Mouse (Mus musculus): Measurements from ENCODE around the gene Tsnax. TPM values are rescaled to one million over a fixed set of nuclear protein-coding genes. Genes with fewer than 3 reads are reported as not detected.

The Tsnax gene
- polyA plus RNA-seq, 1 experiment from 2014 or later: 201 TPM

- Histone ChIP-seq H3K27ac (replicated peaks) (no peak overlapping the region), H3K9ac (no peak overlapping the region), H3K4me2 (no peak overlapping the region), H3K4me1 (replicated peaks) (peaks cover 16% of the 10 kb centered on the region), H3K4me3 (no peak overlapping the region), H3K9me3 (no peaks in the 10 kb centered on the region), H3K27me3 (no peaks in the 10 kb centered on the region), H3K36me3 (no peaks in the 10 kb centered on the region)
- WGBS: 76% methylated on average over 7 of the region's 7 CpGs
- ATAC-seq (ENCODE audit: low FRiP score, low read depth): no peak
These were observed 56.5 kb downstream of the Tsnax start for GRCm38 (mm10) chr8:125069304-125069703.

DNA sequence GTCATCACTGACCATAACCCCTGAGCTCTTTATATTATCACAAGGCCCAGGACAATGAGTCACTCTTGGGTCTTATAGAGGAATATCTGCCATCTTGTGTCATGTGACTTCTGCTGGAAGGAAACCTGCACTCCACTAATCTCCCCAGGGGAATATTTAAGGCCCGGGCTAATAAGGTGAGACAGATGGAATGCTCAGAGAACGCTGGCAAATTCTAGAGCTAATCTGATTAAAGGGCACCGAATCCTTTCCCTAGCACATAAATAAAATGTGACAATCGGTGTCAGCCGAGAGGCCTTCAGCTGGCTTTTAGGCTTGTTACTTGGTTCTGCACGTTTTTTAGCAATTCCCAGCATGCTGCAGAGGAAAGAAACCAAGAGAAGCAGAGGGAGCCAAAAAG is 56.9 kb downstream of the Tsnax start:
- Histone ChIP-seq H3K4me1 (replicated peaks) (peaks cover 16% of the 10 kb centered on the region), H3K27ac (replicated peaks) (no peak overlapping the region), H3K9ac (no peak overlapping the region), H3K36me3 (no peaks in the 10 kb centered on the region), H3K4me3 (no peak overlapping the region), H3K9me3 (no peaks in the 10 kb centered on the region), H3K4me2 (no peak overlapping the region), H3K27me3 (no peaks in the 10 kb centered on the region)
- 58% methylated on average over 6 of the region's 6 CpGs for WGBS
- ATAC-seq (ENCODE audit: low FRiP score, low read depth): no peak

GRCm38 (mm10) chr8:125074141-125074540 is 61.3 kb downstream of the Tsnax start:
- no peak for ATAC-seq (ENCODE audit: low FRiP score, low read depth)
- Histone ChIP-seq H3K4me3 (no peak overlapping the region), H3K9me3 (no peaks in the 10 kb centered on the region), H3K36me3 (no peaks in the 10 kb centered on the region), H3K4me2 (no peak overlapping the region), H3K9ac (no peak overlapping the region), H3K27ac (replicated peaks) (no peak overlapping the region), H3K4me1 (replicated peaks) (peaks cover 11% of the 10 kb centered on the region), H3K27me3 (no peaks in the 10 kb centered on the region)
- WGBS: 94% methylated on average over 10 of the region's 10 CpGs

DNA sequence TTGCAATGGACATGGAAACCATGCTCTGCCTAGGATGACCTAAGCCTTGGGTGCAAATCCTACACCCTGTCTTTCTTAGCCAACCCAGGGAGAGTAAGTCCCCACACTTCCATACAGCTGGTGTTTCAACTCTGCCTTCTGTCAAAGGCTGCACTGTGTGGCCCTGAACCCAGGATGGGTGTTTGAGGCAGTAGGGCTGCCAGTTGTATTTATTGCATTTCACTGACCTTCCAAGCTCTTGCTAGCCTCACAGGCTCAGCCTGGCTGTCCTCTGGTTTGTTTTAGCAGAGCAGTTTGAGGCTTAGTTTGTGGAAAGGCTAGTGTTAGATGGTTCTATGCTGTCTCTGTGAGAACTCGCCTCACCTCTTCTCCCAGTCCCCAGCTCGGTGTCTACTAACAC is 61.8 kb downstream of the Tsnax start:
- Histone ChIP-seq H3K9me3 (no peaks in the 10 kb centered on the region), H3K27me3 (no peaks in the 10 kb centered on the region), H3K27ac (replicated peaks) (no peak overlapping the region), H3K36me3 (no peaks in the 10 kb centered on the region), H3K4me3 (no peak overlapping the region), H3K4me2 (no peak overlapping the region), H3K4me1 (replicated peaks) (peaks cover 11% of the 10 kb centered on the region), H3K9ac (no peak overlapping the region)
- no peak for ATAC-seq (ENCODE audit: low FRiP score, low read depth)
- WGBS: 90% methylated on average over 2 of the region's 2 CpGs

- no peaks in the 10 kb centered on the region for H3K36me3 ChIP-seq
- no peak overlapping the region for H3K9ac ChIP-seq
- H3K27ac ChIP-seq (replicated peaks): no peak overlapping the region
- no peaks in the 10 kb centered on the region for H3K9me3 ChIP-seq
- peaks cover 11% of the 10 kb centered on the region; the same call in 1 of the 2 replicates for H3K4me1 ChIP-seq (replicated peaks)
- no peak overlapping the region for H3K4me3 ChIP-seq
- no peak overlapping the region for H3K4me2 ChIP-seq
- WGBS: 84% methylated on average over 4 of the region's 4 CpGs
- ATAC-seq (ENCODE audit: low FRiP score, low read depth): no peak
- H3K27me3 ChIP-seq: no peaks in the 10 kb centered on the region
These were observed 62.6 kb downstream of the Tsnax start for GRCm38 (mm10) chr8:125075389-125075788.

DNA sequence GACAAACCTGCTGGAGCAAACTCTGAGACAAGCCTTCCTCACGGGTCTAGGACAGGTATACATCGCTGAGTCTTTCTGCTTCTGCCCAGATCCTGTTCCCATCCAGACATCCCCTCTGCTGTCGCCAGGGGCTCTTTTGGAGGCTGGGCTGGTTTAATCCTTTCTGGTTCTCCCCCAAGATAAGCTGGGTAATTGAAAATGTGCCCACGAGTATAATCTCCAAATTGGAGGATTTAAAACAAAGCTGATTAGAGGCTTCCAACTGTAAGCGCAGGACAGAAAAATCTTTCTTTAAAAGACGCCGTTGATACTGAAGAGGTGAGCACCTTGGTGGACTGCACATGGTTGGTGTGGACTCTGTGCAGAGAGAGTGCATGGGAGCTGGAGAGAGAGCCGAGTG is 64.5 kb downstream of the Tsnax start:
- H3K27me3 ChIP-seq: no peaks in the 10 kb centered on the region
- no peak overlapping the region for H3K4me2 ChIP-seq
- H3K27ac ChIP-seq (replicated peaks): no peak overlapping the region
- peaks cover 20% of the 10 kb centered on the region; the same call in 1 of the 2 replicates for H3K4me1 ChIP-seq (replicated peaks)
- WGBS: 73% methylated on average over 8 of the region's 8 CpGs
- no peak for ATAC-seq (ENCODE audit: low FRiP score, low read depth)
- H3K9ac ChIP-seq: no peak overlapping the region
- H3K4me3 ChIP-seq: no peak overlapping the region
- H3K36me3 ChIP-seq: no peaks in the 10 kb centered on the region
- H3K9me3 ChIP-seq: no peaks in the 10 kb centered on the region

GRCm38 (mm10) chr8:125078771-125079384 is 66.1 kb downstream of the Tsnax start:
- Histone ChIP-seq H3K4me1 (replicated peaks) (peaks cover 20% of the 10 kb centered on the region; the same call in 1 of the 2 replicates), H3K9me3 (no peaks in the 10 kb centered on the region), H3K9ac (no peak overlapping the region), H3K4me3 (no peak overlapping the region), H3K27ac (replicated peaks) (peak overlapping the region; percentile 34), H3K4me2 (no peak overlapping the region), H3K27me3 (no peaks in the 10 kb centered on the region), H3K36me3 (no peaks in the 10 kb centered on the region)
- ATAC-seq (ENCODE audit: low FRiP score, low read depth): 0 out of 2 replicates have a peak, but pooled peaks have one; percentile 23
- 43% methylated on average over 9 of the region's 9 CpGs for WGBS

DNA sequence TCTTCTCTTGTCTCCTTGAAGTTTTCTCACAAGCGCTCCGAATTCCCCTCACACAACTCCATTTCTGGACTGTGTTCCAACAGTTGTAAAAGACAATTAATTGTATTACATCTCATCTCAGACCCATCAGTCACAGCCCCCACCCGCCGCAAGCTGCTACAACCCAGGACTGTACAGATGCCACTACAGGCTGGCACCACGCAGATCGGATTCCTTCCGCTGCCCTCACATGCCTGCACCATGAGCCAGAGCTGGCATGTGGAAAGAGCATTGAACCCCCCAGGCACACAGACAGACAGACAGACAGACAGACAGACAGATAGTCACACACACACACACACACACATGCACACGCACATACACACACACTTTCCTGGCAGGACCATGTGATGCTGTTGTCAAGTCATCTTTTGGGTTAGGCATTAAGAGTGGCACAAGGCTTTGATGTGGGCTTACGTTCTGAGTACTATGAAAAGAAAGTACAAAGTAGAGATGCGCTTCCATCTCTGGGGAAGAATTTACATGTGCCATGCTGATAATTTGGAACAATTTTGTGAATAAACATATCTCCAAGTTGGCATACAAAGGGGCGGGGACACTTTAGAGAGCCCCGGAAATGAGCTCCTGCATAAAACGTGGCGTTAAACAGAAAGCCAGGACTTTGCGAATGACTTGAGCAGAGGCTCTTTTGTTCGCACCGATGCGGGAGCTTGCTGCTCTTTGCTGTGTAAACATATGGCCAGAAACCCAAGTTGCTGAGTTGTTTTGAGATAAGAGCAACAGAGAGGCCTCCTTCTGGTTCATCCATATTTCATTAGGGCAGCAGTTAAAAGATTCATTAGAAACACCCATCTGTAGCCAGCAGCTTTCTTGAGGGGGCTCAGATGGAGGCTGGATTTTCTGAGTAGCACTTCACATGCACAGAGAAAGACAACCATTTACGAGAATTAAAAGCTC is 67.9 kb downstream of the Tsnax start:
- H3K9me3 ChIP-seq: no peaks in the 10 kb centered on the region
- WGBS: 56% methylated on average over 19 of the region's 19 CpGs
- H3K4me3 ChIP-seq: no peak overlapping the region
- no peaks in the 10 kb centered on the region for H3K36me3 ChIP-seq
- H3K4me1 ChIP-seq (replicated peaks): peaks cover 20% of the 10 kb centered on the region; the same call in 1 of the 2 replicates
- ATAC-seq (ENCODE audit: low FRiP score, low read depth): no peak
- no peak overlapping the region for H3K27ac ChIP-seq (replicated peaks)
- no peaks in the 10 kb centered on the region for H3K27me3 ChIP-seq
- H3K4me2 ChIP-seq: no peak overlapping the region
- H3K9ac ChIP-seq: no peak overlapping the region

- Histone ChIP-seq H3K36me3 (no peaks in the 10 kb centered on the region), H3K9me3 (no peaks in the 10 kb centered on the region), H3K27me3 (no peaks in the 10 kb centered on the region), H3K4me1 (replicated peaks) (peaks cover 12% of the 10 kb centered on the region; the same call in 1 of the 2 replicates), H3K9ac (no peak overlapping the region), H3K4me2 (no peak overlapping the region), H3K4me3 (no peak overlapping the region), H3K27ac (replicated peaks) (no peak overlapping the region)
- 56% methylated on average over 4 of the region's 4 CpGs for WGBS
- no peak for ATAC-seq (ENCODE audit: low FRiP score, low read depth)
These were observed 70.9 kb downstream of the Tsnax start for GRCm38 (mm10) chr8:125083746-125084145.

Small RNAs within 50 kb of the gene (microRNA-seq; reads per million reads assigned to microRNA genes)
- gene Gm22197: not detected

Other genes starting within 250 kb of the Tsnax start
- gene Trim67, start 219.9 kb upstream of the Tsnax start, polyA plus RNA-seq (2015; fragmentation: Nextera tagmentation; extraction: Ambion mirVana): 28.5 and 29.6 TPM in 2 replicates
- 74.7 and 79.5 TPM in 2 replicates for gene Gnpat, start 150.0 kb upstream of the Tsnax start, polyA plus RNA-seq (2015; fragmentation: Nextera tagmentation; extraction: Ambion mirVana)
- gene 2810004N23Rik, start 149.9 kb upstream of the Tsnax start, polyA plus RNA-seq (2015; fragmentation: Nextera tagmentation; extraction: Ambion mirVana): 26.2 and 26.9 TPM in 2 replicates
- gene Exoc8, start 115.3 kb upstream of the Tsnax start, polyA plus RNA-seq (2015; fragmentation: Nextera tagmentation; extraction: Ambion mirVana): 14.6 and 15.2 TPM in 2 replicates
- 8.8 and 9.3 TPM in 2 replicates for gene Sprtn, start 115.1 kb upstream of the Tsnax start, polyA plus RNA-seq (2015; fragmentation: Nextera tagmentation; extraction: Ambion mirVana)
- gene Egln1, start 63.7 kb upstream of the Tsnax start, polyA plus RNA-seq (2015; fragmentation: Nextera tagmentation; extraction: Ambion mirVana): 15.5 and 16.9 TPM in 2 replicates
- 1.8 and 2.6 TPM in 2 replicates for gene Disc1, start 41.2 kb downstream of the Tsnax start, polyA plus RNA-seq (2015; fragmentation: Nextera tagmentation; extraction: Ambion mirVana)